Mouse (Mus musculus) cerebellum, postnatal 36 days (tissue): ENCODE data around the gene AC109138.7.
"Not testable (repeated sequence)": the region's sequence is repeated elsewhere in the genome, so short reads cannot be mapped to it uniquely, and the experiment has no call there.

Source experiments
- DNase-seq, 2 experiments: peaks; one replicate each; pipeline ENCODE4 v3.0.0; 2021 to 2022; ENCODE audit warnings: mixed read lengths in 2 of 2

Gene AC109138.7

GRCm38 (mm10) chr19:4218784-4219183, 4.6 kb downstream of the AC109138.7 start:
- no peak for DNase-seq

- no peak for DNase-seq
These were observed 5.8 kb downstream of the AC109138.7 start for GRCm38 (mm10) chr19:4219943-4220342.

DNA sequence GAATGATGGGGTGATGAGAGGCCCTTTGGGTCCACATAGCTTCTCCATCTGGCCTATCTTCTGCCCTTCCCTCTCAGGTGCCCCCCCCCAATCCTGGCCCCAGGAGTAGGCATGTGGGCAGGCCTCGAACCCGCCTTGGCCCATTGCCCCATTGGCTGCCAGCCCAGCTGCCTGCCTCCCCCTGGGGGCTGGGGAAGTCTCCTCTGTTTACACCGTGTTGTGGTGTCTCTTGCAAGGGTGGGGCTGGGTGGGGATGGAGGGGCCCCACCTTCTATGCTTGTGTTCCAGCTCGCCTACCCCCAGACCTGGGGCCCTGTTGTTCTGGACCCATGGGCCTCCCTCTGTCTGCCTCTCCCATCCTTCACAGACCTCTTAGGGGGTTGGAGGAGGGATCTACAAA, 6.3 kb downstream of the AC109138.7 start:
- DNase-seq: no peak

- DNase-seq: no peak
These were observed 7.0 kb downstream of the AC109138.7 start for GRCm38 (mm10) chr19:4220957-4221743.

GRCm38 (mm10) chr19:4222165-4222564, 8.0 kb downstream of the AC109138.7 start:
- no peak for DNase-seq

DNA sequence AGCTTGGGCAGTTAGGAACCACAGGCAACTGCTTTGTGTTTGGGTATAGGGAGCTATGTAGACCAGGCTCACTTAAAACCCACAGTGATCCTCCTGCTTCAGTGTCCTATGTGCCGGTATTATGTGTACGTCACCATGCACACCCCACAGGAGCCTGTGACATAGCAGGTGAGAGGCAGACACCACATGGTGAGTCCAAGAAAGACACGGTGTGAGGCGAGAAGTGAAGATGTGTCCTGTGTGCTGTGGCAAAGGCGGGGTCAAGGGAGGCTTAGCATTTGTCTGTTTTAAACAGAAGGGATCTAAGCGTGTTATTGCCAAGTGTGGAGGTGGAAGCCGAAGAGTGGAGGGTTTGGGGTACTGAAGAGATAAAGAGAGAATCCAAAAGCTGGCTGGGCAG, 12.6 kb downstream of the AC109138.7 start:
- DNase-seq: no peak

GRCm38 (mm10) chr19:4227446-4227845, 13.3 kb downstream of the AC109138.7 start:
- DNase-seq: no peak

- peak; percentile 62 to 74 for DNase-seq
These were observed 13.9 kb downstream of the AC109138.7 start for GRCm38 (mm10) chr19:4227894-4228678.

- no peak for DNase-seq
These were observed 14.7 kb downstream of the AC109138.7 start for GRCm38 (mm10) chr19:4228891-4229290.

GRCm38 (mm10) chr19:4229451-4230076, 15.4 kb downstream of the AC109138.7 start:
- no peak for DNase-seq

DNA sequence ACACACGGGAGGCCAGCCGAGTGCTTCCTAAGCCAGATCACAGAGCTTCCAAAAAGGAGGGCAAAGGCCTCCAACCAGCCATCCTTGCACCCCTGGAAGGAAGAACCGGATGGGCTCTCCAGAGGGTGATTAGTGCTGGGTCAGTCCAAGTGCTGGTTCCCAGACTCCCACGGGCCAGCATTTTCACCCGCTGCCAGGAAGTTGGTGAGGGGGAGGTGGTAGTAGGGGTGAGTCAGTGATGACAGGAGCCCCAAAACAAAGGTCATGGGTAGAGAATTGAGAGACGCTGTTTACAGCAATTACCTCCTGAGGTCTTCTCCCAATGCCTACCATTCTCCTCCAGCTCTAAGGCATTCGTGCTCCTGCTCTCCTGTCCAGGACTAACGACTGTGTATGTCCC, 16.3 kb downstream of the AC109138.7 start:
- no peak for DNase-seq

GRCm38 (mm10) chr19:4231253-4232185, 17.4 kb downstream of the AC109138.7 start, which contains the start of gene Pold4:
TSS of gene Pold4 (plus strand) at chr19:4231899.
- peak; percentile 98 for DNase-seq

DNA sequence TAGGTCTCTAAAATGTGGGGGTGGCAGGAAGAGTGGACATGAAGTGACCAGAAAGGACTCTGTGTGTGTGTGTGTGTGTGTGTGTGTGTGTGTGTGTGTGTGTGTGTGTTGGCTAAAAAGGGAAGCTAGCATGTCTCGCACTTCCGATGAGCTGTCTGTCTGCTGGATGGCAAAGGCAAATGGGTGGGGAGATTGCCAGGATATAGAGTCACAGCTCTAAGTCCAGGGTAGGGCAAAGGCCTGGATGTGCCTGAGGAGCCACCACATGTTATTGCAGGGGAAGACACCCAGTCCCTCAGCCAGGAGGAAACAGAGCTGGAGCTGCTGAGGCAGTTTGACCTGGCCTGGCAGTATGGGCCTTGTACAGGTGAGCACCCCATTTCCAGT, 18.0 kb downstream of the AC109138.7 start:
- no peak for DNase-seq

- DNase-seq: no peak
These were observed 18.5 kb downstream of the AC109138.7 start for GRCm38 (mm10) chr19:4232651-4233050.

GRCm38 (mm10) chr19:4234548-4234947, 20.4 kb downstream of the AC109138.7 start:
- no peak for DNase-seq

GRCm38 (mm10) chr19:4240247-4240668, 26.1 kb downstream of the AC109138.7 start:
- no peak for DNase-seq

GRCm38 (mm10) chr19:4242416-4242815, 28.3 kb downstream of the AC109138.7 start:
- no peak for DNase-seq

DNA sequence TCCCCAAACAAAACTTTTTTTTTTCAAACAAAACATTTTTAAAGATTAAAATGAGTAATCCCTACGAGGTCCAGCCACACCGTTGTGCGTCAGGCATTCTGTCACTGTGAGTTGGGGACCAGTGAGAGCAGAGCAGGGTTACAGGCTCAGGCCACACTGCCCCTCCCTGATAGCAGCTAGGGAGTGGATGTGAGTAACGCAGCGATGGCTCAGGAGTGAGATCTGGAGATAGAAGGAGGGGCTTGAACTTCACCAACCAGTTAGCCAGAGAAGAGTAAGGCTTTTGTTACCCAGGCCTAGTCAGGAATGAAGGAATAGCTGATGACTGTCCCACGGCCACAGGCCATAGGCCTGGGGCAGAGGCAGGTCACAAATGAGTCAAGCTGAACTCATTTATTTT, 30.6 kb downstream of the AC109138.7 start:
- DNase-seq: no peak

GRCm38 (mm10) chr19:4247010-4247409, 32.9 kb downstream of the AC109138.7 start:
- no peak for DNase-seq

DNA sequence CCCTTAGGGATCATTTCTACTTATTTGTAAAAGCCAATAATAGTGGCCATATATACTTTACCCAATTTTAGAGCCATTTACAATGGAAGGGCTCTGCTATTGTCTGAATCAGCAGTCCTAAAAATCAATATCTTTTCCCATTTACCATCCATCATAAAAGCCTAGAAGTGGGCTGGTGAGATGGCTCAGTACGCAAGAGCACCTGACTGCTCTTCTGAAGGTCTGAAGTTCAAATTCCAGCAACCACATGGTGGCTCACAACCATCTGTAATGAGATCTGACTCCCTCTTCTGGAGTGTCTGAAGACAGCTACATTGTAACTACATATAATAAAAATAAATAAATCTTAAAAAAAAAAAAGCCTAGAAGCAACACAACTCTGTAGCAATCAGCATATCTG, 34.5 kb downstream of the AC109138.7 start:
- DNase-seq: not testable (repeated sequence)

GRCm38 (mm10) chr19:4254230-4254629, 40.1 kb downstream of the AC109138.7 start:
- no peak for DNase-seq

- no peak for DNase-seq
These were observed 41.5 kb downstream of the AC109138.7 start for GRCm38 (mm10) chr19:4255583-4256162.
